Mouse (Mus musculus) kidney, postnatal 25 days (tissue): ENCODE data around the gene Ptprg.
A peak's percentile ranks its signal among the peaks of the same experiment; 100 is the strongest.

ENCODE experiments used
- DNase-seq, 2 experiments: peaks; one replicate each; pipeline ENCODE4 v3.0.0; 2021; ENCODE audit warnings: mixed read lengths in 2 of 2

Ptprg gene

DNA sequence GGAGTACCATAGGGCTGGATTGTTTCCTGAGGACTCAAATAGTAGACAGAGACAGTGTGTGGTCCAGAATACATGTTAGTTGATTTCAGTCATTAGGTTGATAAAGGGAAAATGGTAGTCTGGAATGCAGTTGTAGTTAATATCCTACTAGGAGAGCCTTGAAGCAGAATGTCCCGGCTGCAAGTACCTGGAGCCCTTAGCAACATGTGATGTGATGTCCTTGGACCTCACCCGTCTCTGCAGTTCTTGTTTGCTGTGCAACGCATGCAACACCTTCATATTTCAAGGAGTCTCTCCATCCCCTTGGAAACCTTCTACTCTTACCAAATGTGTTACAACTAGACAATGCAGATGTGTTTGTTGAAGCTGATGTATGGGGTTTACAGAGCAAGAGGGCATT, 280.3 kb downstream of the Ptprg start:
- peak; percentile 23 to 59 for DNase-seq

DNA sequence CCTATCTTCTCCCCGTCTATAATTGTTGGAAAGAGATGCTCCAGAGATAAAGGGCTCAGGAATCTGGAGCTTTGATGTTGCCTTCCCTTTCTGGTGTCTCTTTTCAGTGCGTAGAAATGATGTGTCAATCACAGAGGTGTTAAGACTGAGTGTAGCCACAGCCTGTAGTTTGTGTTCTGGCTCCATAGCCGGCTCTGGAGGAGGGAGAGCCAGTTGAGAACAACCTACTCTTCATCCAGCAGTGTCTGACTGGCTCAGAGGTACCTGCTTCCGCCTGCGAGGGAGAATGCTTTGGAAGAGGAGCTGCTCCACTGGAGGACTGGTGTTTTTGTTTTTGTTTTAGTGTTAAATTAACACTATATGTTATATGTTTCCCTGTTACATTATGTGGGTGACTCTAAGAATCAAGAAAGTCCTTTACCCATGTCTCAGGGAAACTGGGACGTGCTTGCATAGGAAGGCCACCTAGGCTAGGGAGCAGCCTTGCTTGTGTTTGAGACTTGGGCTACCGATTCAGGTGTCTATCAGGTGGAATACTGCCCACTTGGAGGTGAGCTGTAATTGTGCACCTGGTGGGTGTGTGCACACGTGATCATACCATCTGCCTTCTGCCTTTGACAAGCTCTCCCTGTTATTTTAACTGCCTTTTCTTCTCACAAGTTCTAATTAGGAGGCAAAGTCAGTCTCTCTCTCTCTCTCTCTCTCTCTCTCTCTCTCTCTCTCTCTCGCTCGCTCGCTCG, 282.5 kb downstream of the Ptprg start:
- no peak for DNase-seq

DNA sequence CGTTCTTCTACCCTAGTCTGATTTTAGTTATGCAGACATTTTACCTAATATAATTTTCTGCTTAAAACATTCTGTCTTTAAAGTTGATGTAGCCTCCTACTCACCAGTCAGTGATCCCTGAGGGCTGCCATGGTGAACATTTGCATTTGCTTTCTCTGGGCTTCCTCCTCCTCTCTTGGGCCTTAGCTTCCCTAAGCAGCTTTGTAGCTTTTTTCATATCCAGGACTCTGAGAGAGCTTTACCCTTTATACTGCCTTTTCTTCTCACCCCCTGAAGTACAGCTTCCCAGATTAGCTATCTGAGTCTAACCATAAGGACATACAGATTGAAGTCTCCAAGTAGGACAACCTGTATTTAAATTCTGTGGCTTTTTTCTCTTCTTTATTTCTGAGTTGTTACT, 284.4 kb downstream of the Ptprg start:
- no peak for DNase-seq

- DNase-seq: no peak
Observed at GRCm38 (mm10) chr14:11841621-11842020, 288.3 kb downstream of the Ptprg start.

DNA sequence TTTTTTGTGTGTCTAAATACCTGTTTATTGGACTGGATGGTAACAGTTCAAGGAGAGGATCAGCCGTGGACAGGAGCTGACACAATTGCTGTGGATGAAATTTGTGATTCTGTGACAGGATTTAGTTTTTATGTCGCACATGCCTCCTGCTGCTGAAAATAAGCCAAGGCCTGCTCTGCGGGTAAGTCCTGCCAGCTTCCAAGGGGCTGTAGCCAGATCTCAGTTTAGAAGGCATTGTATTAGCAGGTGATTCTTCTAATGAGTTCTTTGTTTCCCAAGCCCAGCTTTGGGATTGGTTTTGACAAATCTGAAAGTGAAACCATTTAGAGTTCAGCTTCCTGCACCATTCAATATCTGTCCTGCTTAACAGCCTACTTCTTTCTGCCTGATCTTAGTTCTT, 299.6 kb downstream of the Ptprg start:
- DNase-seq: no peak

DNA sequence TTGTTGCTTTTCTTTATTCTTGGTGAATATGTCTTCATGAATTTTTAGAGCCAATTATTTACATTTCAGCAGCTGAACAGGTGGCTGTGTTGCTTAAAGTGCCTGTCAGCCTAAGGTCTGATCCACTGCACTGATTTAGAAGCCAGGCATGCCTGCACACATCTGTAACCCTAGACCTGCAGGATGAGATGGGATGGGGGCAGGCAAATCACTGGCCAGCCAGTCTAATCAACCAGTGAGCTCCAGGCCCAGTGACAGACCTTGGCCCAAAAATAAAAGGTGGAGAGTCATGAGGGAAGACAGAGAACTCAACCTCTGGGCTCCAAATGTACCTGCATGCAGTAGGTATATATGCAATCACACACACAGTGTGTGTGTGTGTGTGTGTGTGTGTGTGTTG, 302.2 kb downstream of the Ptprg start:
- no peak for DNase-seq

- DNase-seq: no peak
Observed at GRCm38 (mm10) chr14:11857928-11858481, 304.7 kb downstream of the Ptprg start.

DNA sequence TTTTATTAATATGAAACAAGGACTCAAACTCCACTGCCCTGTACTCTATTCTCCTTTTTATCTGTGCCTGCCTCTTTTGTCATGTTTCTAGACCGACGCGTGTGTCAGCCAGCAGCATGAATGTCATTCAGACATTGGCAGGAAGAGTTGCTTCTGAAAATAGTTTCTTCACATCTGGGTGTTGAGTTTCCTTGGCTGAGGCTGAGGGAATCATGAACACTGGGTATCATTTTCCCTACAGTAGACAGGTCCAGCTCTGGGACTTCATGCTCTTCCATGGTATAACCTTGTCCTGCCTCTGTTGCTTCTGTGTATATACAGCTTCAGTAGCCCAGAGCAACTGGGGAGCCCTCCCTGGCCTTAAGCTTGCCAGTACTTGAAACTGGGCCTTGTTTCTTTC, 310.0 kb downstream of the Ptprg start:
- no peak for DNase-seq

GRCm38 (mm10) chr14:11864840-11865239, 311.5 kb downstream of the Ptprg start:
- no peak for DNase-seq

GRCm38 (mm10) chr14:11865332-11865731, 312.0 kb downstream of the Ptprg start:
- no peak for DNase-seq

DNA sequence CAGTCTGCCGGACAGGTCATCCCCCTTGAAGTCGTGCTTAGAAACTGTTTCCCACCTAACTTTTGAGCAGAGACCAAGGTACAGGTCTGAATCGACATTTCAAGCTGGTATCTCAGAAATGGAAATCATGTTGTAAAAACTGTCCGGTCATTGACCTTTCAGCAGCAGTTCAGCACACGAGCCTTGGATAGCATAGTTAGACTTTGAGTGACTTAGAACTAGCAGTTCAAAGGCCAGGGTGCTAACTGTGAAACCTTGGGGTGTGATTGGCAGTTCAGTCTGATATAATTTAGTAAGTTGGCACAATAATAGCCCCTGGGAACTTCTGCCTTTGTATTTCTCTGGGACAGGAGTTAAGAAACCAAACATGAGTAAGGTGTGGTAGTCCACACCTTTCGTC, 312.5 kb downstream of the Ptprg start:
- DNase-seq: no peak

- peak; percentile 49 to 81 for DNase-seq
Observed at GRCm38 (mm10) chr14:11866416-11866815, 313.1 kb downstream of the Ptprg start.

GRCm38 (mm10) chr14:11868636-11869035, 315.3 kb downstream of the Ptprg start:
- DNase-seq: peak; percentile 66 to 89

DNA sequence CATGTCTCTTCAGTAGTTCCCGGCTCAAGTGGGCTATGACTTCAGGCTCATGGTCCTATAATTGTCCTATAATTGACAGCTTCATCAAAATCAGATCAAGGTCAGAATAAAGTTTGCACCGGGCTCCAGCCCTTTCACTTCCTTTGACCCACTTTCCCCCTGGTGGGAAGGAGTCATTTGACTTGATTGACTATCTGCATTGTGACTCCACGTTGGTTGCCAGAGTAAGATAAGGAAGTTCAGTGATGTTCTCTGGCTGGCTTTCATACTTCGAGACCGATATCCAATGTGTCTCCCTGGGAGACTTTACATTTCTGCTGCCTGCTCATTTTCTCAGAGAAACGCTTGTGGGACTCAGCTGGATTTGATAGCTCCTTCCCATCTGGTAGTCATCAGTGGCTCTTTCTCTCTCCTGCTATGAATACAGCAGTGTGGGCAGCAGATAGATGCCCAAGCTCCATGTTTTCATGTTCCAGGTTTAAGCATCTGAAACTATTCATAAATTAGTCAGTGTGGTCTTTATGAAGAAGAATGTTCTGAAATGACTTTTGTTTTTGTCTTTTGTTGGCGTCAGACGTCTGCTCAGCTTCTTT, 318.5 kb downstream of the Ptprg start:
- no peak for DNase-seq

- no peak for DNase-seq
Observed at GRCm38 (mm10) chr14:11874266-11874665, 320.9 kb downstream of the Ptprg start.

DNA sequence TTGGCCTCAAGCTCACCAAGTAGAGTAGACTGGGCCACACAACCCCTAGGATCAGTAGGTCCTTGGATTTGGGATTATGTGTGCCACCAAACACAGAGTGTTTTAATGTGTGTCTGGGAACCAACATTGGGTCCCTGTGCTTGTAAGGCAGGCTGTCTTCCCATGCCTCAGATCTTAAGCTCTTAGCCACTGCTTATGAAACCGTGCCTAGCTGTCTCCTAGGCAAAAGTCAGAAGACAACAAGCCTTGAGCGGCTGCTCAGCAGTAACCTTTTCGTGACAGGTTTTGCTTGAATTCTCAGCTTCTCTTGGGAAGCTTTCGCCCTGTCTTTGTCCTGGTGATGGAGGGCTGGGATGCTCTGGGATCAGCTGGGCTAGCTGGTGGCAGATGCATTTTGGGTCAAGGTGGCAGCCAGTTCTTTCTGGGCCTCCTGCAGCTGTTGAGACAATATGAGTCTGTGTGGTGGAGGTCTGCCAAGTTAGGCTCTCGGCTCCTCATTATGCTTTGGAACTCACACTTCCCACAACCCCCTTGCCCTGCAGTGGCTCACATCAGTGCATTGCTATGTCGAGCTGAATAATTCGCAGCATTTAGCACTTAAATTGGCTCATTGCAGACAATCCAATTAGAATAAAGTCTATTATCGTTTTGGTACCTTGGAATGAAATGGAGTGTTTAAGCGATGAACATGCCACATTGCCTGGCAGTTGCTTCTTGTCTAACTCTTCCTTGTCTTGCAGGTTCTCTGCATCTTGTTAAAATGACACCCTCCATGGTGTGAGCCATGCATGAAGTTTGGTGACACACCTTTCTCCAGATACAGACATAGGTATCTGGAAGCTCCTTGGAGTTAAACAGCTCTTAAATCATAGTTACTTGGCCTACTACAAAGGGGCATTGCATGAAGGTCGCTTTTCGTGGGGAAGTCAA, 321.9 kb downstream of the Ptprg start:
- peak; percentile 27 to 52 for DNase-seq

GRCm38 (mm10) chr14:11881082-11881481, 327.8 kb downstream of the Ptprg start:
- peak; percentile 51 to 81 for DNase-seq

- peak; percentile 41 to 65 for DNase-seq
Observed at GRCm38 (mm10) chr14:11883142-11883921, 330.0 kb downstream of the Ptprg start.

DNA sequence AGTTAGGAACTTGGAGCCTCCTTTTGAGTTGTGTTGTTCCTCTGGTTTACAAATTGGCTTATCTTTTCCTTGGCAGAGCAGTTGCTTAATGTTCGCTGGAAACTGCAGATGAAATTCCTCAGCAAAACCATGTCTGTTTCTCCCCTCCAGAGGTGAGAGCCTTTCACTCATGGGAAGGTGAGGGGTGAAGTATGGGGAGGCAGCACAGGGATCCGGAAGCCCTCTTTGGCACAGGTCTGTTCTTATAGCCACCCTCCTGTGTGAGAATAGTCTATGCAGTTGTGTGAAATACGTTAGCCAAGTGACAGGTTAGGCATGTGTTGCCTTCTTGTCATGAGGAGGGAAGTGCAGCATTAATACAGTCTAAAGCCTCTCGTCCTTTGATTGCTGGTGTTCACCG, 330.7 kb downstream of the Ptprg start:
- DNase-seq: no peak

GRCm38 (mm10) chr14:11886417-11886816, 333.1 kb downstream of the Ptprg start:
- DNase-seq: no peak

DNA sequence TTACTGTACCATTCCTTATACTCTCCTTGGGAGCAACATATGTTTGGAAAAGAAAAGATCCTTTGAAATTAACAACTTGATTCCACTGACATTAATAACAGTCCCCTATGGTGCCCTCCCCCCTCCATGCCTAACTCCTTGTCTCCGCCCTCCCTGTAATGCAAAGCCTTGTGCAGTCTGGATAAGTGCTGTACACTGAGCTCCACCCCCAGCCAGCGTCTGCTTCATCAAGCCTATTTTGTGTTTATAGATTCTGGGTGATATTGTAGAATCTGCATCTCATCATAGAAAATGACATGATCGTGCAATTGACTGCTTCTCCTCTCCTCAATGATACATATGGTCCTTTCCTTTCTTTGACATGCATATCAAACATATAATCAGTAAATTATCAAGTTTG, 337.6 kb downstream of the Ptprg start:
- no peak for DNase-seq

GRCm38 (mm10) chr14:11892621-11893020, 339.3 kb downstream of the Ptprg start:
- no peak for DNase-seq
